Mouse (Mus musculus) lung, postnatal 10 days (tissue): ENCODE measurements around the gene Gpsm3.
A peak's percentile ranks its signal among the peaks of the same experiment; 100 is the strongest.

ENCODE experiments used
- DNase-seq: peaks from one replicate; pipeline ENCODE4 v3.0.0; 2021

Gene Gpsm3

GRCm38 (mm10) chr17:34604511-34605237, 15.1 kb downstream of the Gpsm3 start:
- DNase-seq = peak; percentile 77

- peak; percentile 98 for DNase-seq
These were observed 16.0 kb downstream of the Gpsm3 start for GRCm38 (mm10) chr17:34605609-34606008.

GRCm38 (mm10) chr17:34606186-34607039, 16.8 kb downstream of the Gpsm3 start:
- peak; percentile 54 for DNase-seq

GRCm38 (mm10) chr17:34607997-34608396, 18.4 kb downstream of the Gpsm3 start:
- no peak for DNase-seq

- no peak for DNase-seq
These were observed 21.4 kb downstream of the Gpsm3 start for GRCm38 (mm10) chr17:34611050-34611449.

GRCm38 (mm10) chr17:34613054-34613645, 23.5 kb downstream of the Gpsm3 start:
- no peak for DNase-seq

- DNase-seq = no peak
These were observed 24.2 kb downstream of the Gpsm3 start for GRCm38 (mm10) chr17:34613830-34614229.

GRCm38 (mm10) chr17:34615871-34616270, 26.3 kb downstream of the Gpsm3 start, which contains the start of gene Egfl8:
Gene Egfl8, minus strand, starts transcription at chr17:34615971.
- DNase-seq = no peak

GRCm38 (mm10) chr17:34618999-34619398, 29.4 kb downstream of the Gpsm3 start:
- peak; percentile 86 for DNase-seq

GRCm38 (mm10) chr17:34621006-34621405, 31.4 kb downstream of the Gpsm3 start:
- DNase-seq = no peak

GRCm38 (mm10) chr17:34623161-34623560, 33.6 kb downstream of the Gpsm3 start:
- no peak for DNase-seq

- no peak for DNase-seq
These were observed 35.4 kb downstream of the Gpsm3 start for GRCm38 (mm10) chr17:34624981-34625380.

- DNase-seq = no peak
These were observed 36.6 kb downstream of the Gpsm3 start for GRCm38 (mm10) chr17:34626062-34626772.

- DNase-seq = peak; percentile 62
These were observed 37.1 kb downstream of the Gpsm3 start for GRCm38 (mm10) chr17:34626773-34627092.

- peak; percentile 94 for DNase-seq
These were observed 37.7 kb downstream of the Gpsm3 start for GRCm38 (mm10) chr17:34627093-34627942.

GRCm38 (mm10) chr17:34627943-34628643, 38.5 kb downstream of the Gpsm3 start, which contains the start of gene Ppt2:
Gene Ppt2, minus strand, starts transcription at chr17:34628510.
- peak; percentile 32 for DNase-seq

- no peak for DNase-seq
These were observed 39.0 kb downstream of the Gpsm3 start for GRCm38 (mm10) chr17:34628644-34628967.

- no peak for DNase-seq
These were observed 39.7 kb downstream of the Gpsm3 start, which contains the start of gene Prrt1 for GRCm38 (mm10) chr17:34629221-34629751. Gene Prrt1, plus strand, starts transcription at chr17:34629533.

- DNase-seq = no peak
These were observed 40.4 kb downstream of the Gpsm3 start for GRCm38 (mm10) chr17:34629796-34630603.

- no peak for DNase-seq
These were observed 41.2 kb downstream of the Gpsm3 start for GRCm38 (mm10) chr17:34630761-34631301.
